21 mouse cellular contexts compared by ENCODE assay signal in genomic region chr4:107983717-107984116, GRCm38 (mm10). TPM values are rescaled to one million over a fixed set of nuclear protein-coding genes. Genes with fewer than 3 reads are reported as not detected.
DNase-seq lines count a peak whose midpoint lies in the region; ATAC-seq and TF ChIP-seq lines count a peak whose summit lies in the region.
"Had no signal": no experiment of that assay in that cellular context is flagged by ENCODE, and none has a peak within 500 bp of the region (broad histone marks: within the 10 kb centered on the region; RNA-seq: fewer than 3 reads in every experiment).

No protein-coding gene starts in this region.

- no peak overlapping the region for H3K9ac ChIP-seq in forebrain, embryonic 13.5 days
- no peak overlapping the region for H3K9ac ChIP-seq in forebrain, embryonic 14.5 days (ENCODE audit: low read length)
- H3K9ac ChIP-seq in kidney, embryonic 16.5 days (replicated peaks; ENCODE audit: low read length): no peak overlapping the region
- H3K9ac ChIP-seq in kidney, embryonic 14.5 days (ENCODE audit: low read depth, low read length): no peak overlapping the region
- H3K9ac ChIP-seq in embryonic facial prominence, embryonic 14.5 days (ENCODE audit: low read depth, low read length): no peak overlapping the region
- 0 out of 2 replicates have a peak overlapping the region, but pooled peaks have one; percentile 21 for H3K9ac ChIP-seq in limb, embryonic 14.5 days (ENCODE audit: low read depth, low read length, severe bottlenecking)
- H3K9ac ChIP-seq: liver, embryonic 12.5 days; midbrain, embryonic 12.5 days; stomach, embryonic 15.5 days had no signal

- H3K27ac ChIP-seq in forebrain, embryonic 13.5 days: no peak overlapping the region
- H3K27ac ChIP-seq in forebrain, embryonic 14.5 days (ENCODE audit: low read depth, low read length): no peak overlapping the region
- peak overlapping the region; percentile 48; the same call in 1 of the 2 replicates for H3K27ac ChIP-seq in kidney, embryonic 16.5 days (ENCODE audit: low read length)
- H3K27ac ChIP-seq in kidney, embryonic 14.5 days (ENCODE audit: low read depth, low read length): no peak overlapping the region
- H3K27ac ChIP-seq in embryonic facial prominence, embryonic 14.5 days (replicated peaks; ENCODE audit: low read depth, low read length): peak overlapping the region; percentile 89
- peak overlapping the region; percentile 65 for H3K27ac ChIP-seq in limb, embryonic 14.5 days (replicated peaks; ENCODE audit: low read depth, low read length)
- H3K27ac ChIP-seq: hindbrain, embryonic 10.5 days; liver, embryonic 12.5 days; midbrain, embryonic 12.5 days had no signal

- DNase-seq in forebrain, embryonic 14.5 days (ENCODE audit: low spot score): no peak
- DNase-seq in embryonic facial prominence, embryonic 14.5 days (ENCODE audit: low spot score): peak; percentile 50
- DNase-seq in limb, embryonic 14.5 days (ENCODE audit: low spot score): no peak
- no peak for DNase-seq in thymus, postnatal 0 days (ENCODE audit: low spot score)
- DNase-seq: adrenal gland, postnatal 36 days; cerebellum, postnatal 10 days; lung, postnatal 14 days; retina, postnatal 1 day; spleen, adult 18-20 months; thymus, postnatal 4 days had no signal

- H3K4me1 ChIP-seq in forebrain, embryonic 13.5 days: 0 out of 2 replicates have a peak, but pooled peaks cover 6% of the 10 kb centered on the region
- no peaks in the 10 kb centered on the region for H3K4me1 ChIP-seq in forebrain, embryonic 14.5 days (ENCODE audit: control insufficient read depth, insufficient read depth, low read length)
- peaks cover 16% of the 10 kb centered on the region for H3K4me1 ChIP-seq in kidney, embryonic 16.5 days (ENCODE audit: insufficient read depth, low read length)
- no peaks in the 10 kb centered on the region for H3K4me1 ChIP-seq in kidney, embryonic 14.5 days (ENCODE audit: control insufficient read depth, insufficient read depth, low read length)
- H3K4me1 ChIP-seq in embryonic facial prominence, embryonic 14.5 days (ENCODE audit: control insufficient read depth, insufficient read depth, low read length): peaks cover 19% of the 10 kb centered on the region
- peaks cover 23% of the 10 kb centered on the region for H3K4me1 ChIP-seq in limb, embryonic 14.5 days (ENCODE audit: control insufficient read depth, insufficient read depth, low read length)
- H3K4me1 ChIP-seq: liver, embryonic 12.5 days; midbrain, embryonic 12.5 days; stomach, embryonic 15.5 days had no signal

- no peaks in the 10 kb centered on the region for H3K9me3 ChIP-seq in forebrain, embryonic 13.5 days (replicated peaks)
- H3K9me3 ChIP-seq in forebrain, embryonic 14.5 days (replicated peaks; ENCODE audit: control insufficient read depth, low read length): no peaks in the 10 kb centered on the region
- H3K9me3 ChIP-seq in kidney, embryonic 16.5 days (ENCODE audit: low read length): no peaks in the 10 kb centered on the region
- H3K9me3 ChIP-seq in kidney, embryonic 14.5 days (ENCODE audit: control insufficient read depth, low read length): no peaks in the 10 kb centered on the region
- no peaks in the 10 kb centered on the region for H3K9me3 ChIP-seq in embryonic facial prominence, embryonic 14.5 days (ENCODE audit: control insufficient read depth, low read length)
- H3K9me3 ChIP-seq in limb, embryonic 14.5 days (ENCODE audit: control insufficient read depth, low read length): no peaks in the 10 kb centered on the region
- H3K9me3 ChIP-seq: hindbrain, embryonic 10.5 days; liver, embryonic 12.5 days; midbrain, embryonic 12.5 days; stomach, embryonic 15.5 days had no signal

- H3K4me2 ChIP-seq in forebrain, embryonic 13.5 days: no peak overlapping the region
- no peak overlapping the region for H3K4me2 ChIP-seq in forebrain, embryonic 14.5 days (ENCODE audit: low read length)
- no peak overlapping the region for H3K4me2 ChIP-seq in kidney, embryonic 16.5 days (replicated peaks; ENCODE audit: low read depth, low read length)
- H3K4me2 ChIP-seq in kidney, embryonic 14.5 days (replicated peaks; ENCODE audit: low read depth, low read length): no peak overlapping the region
- H3K4me2 ChIP-seq in embryonic facial prominence, embryonic 14.5 days (ENCODE audit: low read depth, low read length): no peak overlapping the region
- no peak overlapping the region for H3K4me2 ChIP-seq in limb, embryonic 14.5 days (replicated peaks; ENCODE audit: low read depth, low read length, severe bottlenecking)
- H3K4me2 ChIP-seq: liver, embryonic 12.5 days; midbrain, embryonic 12.5 days; stomach, embryonic 15.5 days had no signal

- no peak for TF ChIP-seq POLR2A in limb, embryonic 14.5 days (IDR thresholded peaks at IDR 0.05; ENCODE audit: borderline replicate concordance, extremely low read depth, insufficient read depth, insufficient read length)

- no peaks in the 10 kb centered on the region for H3K36me3 ChIP-seq in forebrain, embryonic 13.5 days (ENCODE audit: poor library complexity, severe bottlenecking)
- no peaks in the 10 kb centered on the region for H3K36me3 ChIP-seq in forebrain, embryonic 14.5 days (ENCODE audit: control insufficient read depth, insufficient read depth, low read length)
- no peaks in the 10 kb centered on the region for H3K36me3 ChIP-seq in kidney, embryonic 16.5 days (ENCODE audit: insufficient read depth, low read length)
- no peaks in the 10 kb centered on the region for H3K36me3 ChIP-seq in kidney, embryonic 14.5 days (ENCODE audit: control insufficient read depth, insufficient read depth, low read length)
- no peaks in the 10 kb centered on the region for H3K36me3 ChIP-seq in embryonic facial prominence, embryonic 14.5 days (ENCODE audit: control insufficient read depth, insufficient read depth, low read length)
- no peaks in the 10 kb centered on the region for H3K36me3 ChIP-seq in limb, embryonic 14.5 days (ENCODE audit: control insufficient read depth, insufficient read depth, low read length)
- H3K36me3 ChIP-seq: hindbrain, embryonic 10.5 days; liver, embryonic 12.5 days; midbrain, embryonic 12.5 days; stomach, embryonic 15.5 days had no signal

- no peaks in the 10 kb centered on the region for H3K27me3 ChIP-seq in forebrain, embryonic 13.5 days
- H3K27me3 ChIP-seq in forebrain, embryonic 14.5 days (replicated peaks; ENCODE audit: control insufficient read depth, insufficient read depth, low read length): no peaks in the 10 kb centered on the region
- H3K27me3 ChIP-seq in kidney, embryonic 16.5 days (ENCODE audit: insufficient read depth, low read length): no peaks in the 10 kb centered on the region
- no peaks in the 10 kb centered on the region for H3K27me3 ChIP-seq in kidney, embryonic 14.5 days (ENCODE audit: control insufficient read depth, insufficient read depth, low read length)
- H3K27me3 ChIP-seq in embryonic facial prominence, embryonic 14.5 days (replicated peaks; ENCODE audit: control insufficient read depth, insufficient read depth, low read length): no peaks in the 10 kb centered on the region
- H3K27me3 ChIP-seq in limb, embryonic 14.5 days (ENCODE audit: control insufficient read depth, insufficient read depth, low read length): no peaks in the 10 kb centered on the region
- H3K27me3 ChIP-seq: stomach, embryonic 15.5 days had no signal

- 92% methylated on average over 1 of the region's 1 CpGs for WGBS in forebrain, embryonic 13.5 days
- WGBS in forebrain, embryonic 14.5 days: 88% methylated on average over 1 of the region's 1 CpGs
- 58% methylated on average over 1 of the region's 1 CpGs for WGBS in kidney, embryonic 16.5 days
- WGBS in kidney, embryonic 14.5 days: 50% methylated on average over 1 of the region's 1 CpGs
- WGBS in embryonic facial prominence, embryonic 14.5 days: 45% methylated on average over 1 of the region's 1 CpGs
- WGBS in limb, embryonic 14.5 days: 43% methylated on average over 1 of the region's 1 CpGs

- ATAC-seq in forebrain, embryonic 13.5 days: 0 out of 2 replicates have a peak, but pooled peaks have one; percentile 21
- no peak for ATAC-seq in forebrain, embryonic 14.5 days
- no peak for ATAC-seq in kidney, embryonic 16.5 days (ENCODE audit: low FRiP score, low TSS enrichment)
- ATAC-seq in kidney, embryonic 14.5 days (ENCODE audit: low FRiP score, low TSS enrichment): no peak
- ATAC-seq in embryonic facial prominence, embryonic 14.5 days (ENCODE audit: low read depth): peak; percentile 60
- ATAC-seq in limb, embryonic 14.5 days (ENCODE audit: low FRiP score, low read depth): peak; percentile 24; the same call in 1 of the 2 replicates
- ATAC-seq in megakaryocyte-erythroid progenitor cell, adult 5-6 weeks (replicated peaks; ENCODE audit: low FRiP score, low TSS enrichment, poor library complexity, severe bottlenecking): no peak
- ATAC-seq: liver, embryonic 12.5 days had no signal

- H3K4me3 ChIP-seq in forebrain, embryonic 13.5 days: no peak overlapping the region
- H3K4me3 ChIP-seq in forebrain, embryonic 14.5 days (ENCODE audit: low read depth, low read length): no peak overlapping the region
- no peak overlapping the region for H3K4me3 ChIP-seq in kidney, embryonic 16.5 days (ENCODE audit: low read length)
- H3K4me3 ChIP-seq in kidney, embryonic 14.5 days (ENCODE audit: low read length): no peak overlapping the region
- no peak overlapping the region for H3K4me3 ChIP-seq in embryonic facial prominence, embryonic 14.5 days (ENCODE audit: low read depth, low read length)
- H3K4me3 ChIP-seq in limb, embryonic 14.5 days (replicated peaks; ENCODE audit: low read length): no peak overlapping the region
- H3K4me3 ChIP-seq: hindbrain, embryonic 10.5 days; liver, embryonic 12.5 days; midbrain, embryonic 12.5 days; myocyte; stomach, embryonic 15.5 days had no signal

RNA-seq across cellular contexts. Expression of gene Slc1a7, which starts 15.6 kb away (rescaled TPM):
- polyA plus RNA-seq in forebrain, embryonic 13.5 days (2015; fragmentation: Nextera tagmentation; extraction: Ambion mirVana): not detected in 2 replicates
- polyA plus RNA-seq in forebrain, embryonic 14.5 days (2014; fragmentation: Nextera tagmentation; extraction: Ambion mirVana): not detected in 2 replicates
- polyA plus RNA-seq in kidney, embryonic 16.5 days (2015; fragmentation: Nextera tagmentation; extraction: Ambion mirVana): not detected in 2 replicates
- polyA plus RNA-seq in kidney, embryonic 14.5 days (2014; fragmentation: Nextera tagmentation; extraction: Ambion mirVana): not detected in 2 replicates
- polyA plus RNA-seq in embryonic facial prominence, embryonic 14.5 days (2014; fragmentation: Nextera tagmentation; extraction: Ambion mirVana): 0.17 TPM in 1 of 2 replicates, not detected in the other
- polyA plus RNA-seq in limb, embryonic 14.5 days (2012; rRNA removed): 0.16 and 0.29 TPM in 2 replicates
- 0.07 TPM in 1 of 2 replicates, not detected in the other for polyA plus RNA-seq in limb, embryonic 14.5 days (2014; fragmentation: Nextera tagmentation; extraction: Ambion mirVana)
- not detected in 2 replicates for polyA plus RNA-seq in thymus, postnatal 0 days (2015; fragmentation: Nextera tagmentation; extraction: Ambion mirVana)
- not detected in 2 replicates for total RNA-seq in megakaryocyte-erythroid progenitor cell, adult 5-6 weeks (2014; fragmentation: Nextera tagmentation)
- not detected in 2 replicates for total RNA-seq in megakaryocyte-erythroid progenitor cell, adult 5-6 weeks (2017)
- total RNA-seq: neutrophil, adult 5-6 weeks had no signal
- polyA plus RNA-seq: heart, embryonic 14.5 days; hindbrain, embryonic 10.5 days; liver, embryonic 12.5 days; midbrain, embryonic 12.5 days had no signal

Comparison
In these comparisons a context has a peak if more than half of its experiments do, and no peak if none do; other contexts are left out.
1. ATAC-seq: peak in forebrain, embryonic 13.5 days (single experiment), embryonic facial prominence, embryonic 14.5 days (single experiment) and limb, embryonic 14.5 days (single experiment); none in forebrain, embryonic 14.5 days (single experiment), kidney, embryonic 16.5 days (single experiment), kidney, embryonic 14.5 days (single experiment) and megakaryocyte-erythroid progenitor cell, adult 5-6 weeks (single experiment).
2. H3K27ac ChIP-seq: peak in kidney, embryonic 16.5 days (single experiment), embryonic facial prominence, embryonic 14.5 days (single experiment) and limb, embryonic 14.5 days (single experiment); none in forebrain, embryonic 13.5 days (single experiment), forebrain, embryonic 14.5 days (single experiment) and kidney, embryonic 14.5 days (single experiment).